Mouse (Mus musculus) spleen, postnatal 14 days (tissue): ENCODE results near the gene Prom1.
"Not testable (repeated sequence)": the region's sequence is repeated elsewhere in the genome, so short reads cannot be mapped to it uniquely, and the experiment has no call there.

Experiments
- DNase-seq, 2 experiments: peaks; one replicate each; pipeline ENCODE4 v3.0.0; 2021 to 2022; ENCODE audit warnings: low spot score in 2 of 2

The Prom1 gene

DNA sequence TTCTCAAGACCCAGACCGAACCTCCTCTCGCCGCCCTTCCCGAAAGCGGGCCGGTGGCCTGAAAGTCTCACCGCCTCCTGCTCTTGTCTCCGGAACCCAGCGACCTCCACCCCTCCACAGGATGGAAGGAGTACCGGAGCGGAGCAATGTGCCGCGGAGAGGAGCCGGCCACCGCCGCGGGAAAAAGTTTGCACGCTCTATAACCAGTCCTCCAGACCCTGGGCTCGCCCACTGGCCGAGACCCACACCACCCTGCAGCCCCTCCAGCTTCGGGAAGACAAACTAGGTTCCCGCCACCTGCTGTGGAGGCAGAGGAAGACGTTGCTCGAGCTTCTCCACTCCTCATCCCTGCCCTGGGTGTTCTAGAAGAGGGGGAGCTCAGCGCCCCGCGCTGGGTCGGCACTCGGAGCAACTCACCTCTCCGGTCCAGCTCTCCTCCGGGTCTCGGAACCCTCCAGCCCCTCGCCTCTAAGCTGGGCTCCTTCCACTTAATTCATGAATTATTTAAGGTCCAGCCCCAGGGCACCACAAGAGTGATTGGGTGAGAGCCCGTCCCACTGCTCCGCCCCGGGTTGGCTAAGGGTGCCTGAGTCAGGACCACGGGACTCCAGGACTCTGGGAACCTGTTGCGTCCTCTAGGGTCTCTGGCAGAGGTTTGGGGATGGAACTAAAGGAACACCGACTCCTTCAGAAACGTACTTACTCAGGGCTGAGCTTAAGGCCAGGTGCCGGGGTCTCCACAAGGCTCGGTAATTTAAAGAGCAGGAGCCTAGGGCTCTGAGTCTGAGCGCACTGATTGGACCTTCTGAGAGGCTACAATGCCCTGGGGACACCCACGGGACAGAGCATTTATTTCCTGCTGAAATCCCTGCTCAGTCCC lies at the start of gene Prom1:
Gene Prom1, minus strand, starts transcription at position 802 of the 880 bp plus-strand sequence.
- DNase-seq, result no peak

DNA sequence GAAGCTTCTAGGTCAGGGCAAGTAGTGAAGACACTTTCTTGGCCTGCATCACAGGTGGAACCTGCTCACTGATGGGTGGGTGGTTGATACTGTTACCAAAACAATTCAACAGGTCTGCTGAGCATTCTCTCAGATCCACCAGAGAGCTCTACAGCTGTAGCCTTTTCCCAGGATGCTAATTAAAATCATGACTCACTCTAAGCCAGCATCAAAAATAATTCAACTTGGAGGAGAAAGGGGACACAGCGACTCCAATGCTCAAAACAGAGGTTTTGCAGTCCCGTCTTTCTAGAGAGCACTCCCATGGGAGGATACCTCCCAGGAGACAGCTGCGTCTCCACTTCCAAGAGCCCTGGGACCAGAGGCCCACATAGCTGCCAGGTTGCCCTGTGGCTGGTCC lies 45.9 kb upstream of the Prom1 start:
- DNase-seq, result no peak

DNA sequence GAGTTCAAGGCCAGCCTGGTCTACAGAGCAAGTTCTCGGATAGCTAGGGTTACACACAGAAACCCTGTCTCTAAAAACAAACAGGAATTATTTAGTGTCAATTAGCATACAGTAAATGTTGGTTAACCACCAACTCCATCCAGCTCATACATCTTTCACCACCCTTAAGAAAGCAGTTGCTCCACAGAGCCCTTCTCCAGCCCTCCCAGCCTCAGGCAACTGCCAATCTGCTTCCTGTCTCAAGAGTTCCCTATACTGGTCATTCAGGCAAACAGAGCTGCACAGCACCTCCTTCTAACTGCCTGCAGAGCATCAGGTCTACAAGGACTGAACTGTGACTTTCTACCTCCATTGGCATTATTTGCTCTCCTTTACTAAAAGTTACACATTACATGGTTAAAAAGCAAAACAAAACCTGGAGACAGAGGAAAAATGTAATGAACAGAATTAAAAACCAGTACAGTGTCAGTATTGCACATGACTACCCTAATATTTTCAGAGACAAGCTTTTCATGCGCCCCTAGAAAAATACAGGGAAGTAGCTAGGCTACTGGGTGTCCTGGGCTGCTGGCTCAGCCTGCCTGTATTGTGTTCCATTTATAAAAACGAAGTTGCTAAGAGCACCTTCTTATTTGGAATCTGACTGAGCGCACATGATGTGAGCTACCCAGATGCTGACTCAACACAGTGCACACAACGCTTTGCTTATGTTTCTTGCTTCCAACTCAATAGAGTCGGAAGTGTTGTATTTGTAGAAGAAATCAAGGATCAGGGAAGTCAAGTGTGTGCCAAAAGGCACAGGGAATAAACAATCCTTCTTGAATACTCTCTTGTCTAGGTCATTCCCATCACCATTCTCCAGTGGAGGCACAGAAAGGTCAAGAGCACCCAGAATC lies 44.9 kb upstream of the Prom1 start:
- no peak for DNase-seq

DNA sequence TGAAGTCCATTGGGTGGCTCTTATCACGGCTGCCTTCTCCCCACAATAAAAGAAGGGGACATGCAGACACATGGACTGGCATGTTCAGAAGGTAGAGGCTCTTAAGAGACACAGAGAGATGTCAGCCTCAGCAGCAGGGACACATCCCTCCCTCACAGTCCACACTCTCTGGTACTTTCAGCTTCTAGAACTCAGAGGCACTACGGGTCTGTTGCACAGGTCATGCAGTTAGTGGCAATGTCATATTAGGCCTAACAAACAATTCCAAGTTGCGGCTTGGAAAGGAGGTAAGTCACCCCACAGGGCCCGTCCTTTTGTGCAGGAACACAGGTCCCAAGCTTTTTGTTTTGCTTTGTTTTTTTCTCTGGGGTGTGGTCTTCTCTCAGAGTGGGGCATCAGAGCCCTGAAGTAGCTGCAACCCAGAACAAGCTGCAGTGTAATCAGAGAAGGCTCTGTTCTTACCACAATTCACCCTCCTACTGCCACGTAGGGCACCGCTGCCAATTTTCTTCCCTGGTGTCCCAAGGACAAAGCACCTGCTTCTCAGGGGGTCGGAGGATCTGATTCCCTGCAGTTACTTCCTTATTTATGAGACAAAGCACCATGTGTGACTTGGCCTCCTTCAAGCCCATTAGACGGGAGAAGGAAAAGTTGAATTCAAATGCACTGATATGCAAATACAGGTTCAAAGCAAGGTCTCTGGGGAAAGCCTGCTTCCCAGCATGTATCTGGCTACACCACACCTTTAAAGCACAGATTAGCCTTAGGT lies 41.8 kb upstream of the Prom1 start:
- DNase-seq, result no peak

DNA sequence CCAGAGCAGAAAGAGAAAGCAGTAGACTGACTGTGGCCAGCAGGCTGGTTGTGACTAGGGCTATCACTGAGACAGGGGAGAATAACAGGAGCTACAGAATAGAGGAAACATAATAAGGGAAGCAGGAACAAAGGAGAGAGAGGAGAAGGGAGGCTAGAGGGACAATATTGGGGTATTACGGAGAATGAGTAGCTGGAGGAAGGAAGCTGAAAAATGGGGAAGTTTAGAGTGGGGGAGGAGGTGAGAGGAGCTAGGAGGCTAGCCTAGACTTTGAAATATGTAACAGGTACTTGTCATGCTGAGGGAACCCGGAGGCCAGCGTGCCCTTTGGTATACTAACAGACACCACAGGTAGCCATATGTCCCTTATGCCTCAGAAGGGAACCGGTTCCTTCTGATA lies 25.7 kb upstream of the Prom1 start:
- no peak for DNase-seq

DNA sequence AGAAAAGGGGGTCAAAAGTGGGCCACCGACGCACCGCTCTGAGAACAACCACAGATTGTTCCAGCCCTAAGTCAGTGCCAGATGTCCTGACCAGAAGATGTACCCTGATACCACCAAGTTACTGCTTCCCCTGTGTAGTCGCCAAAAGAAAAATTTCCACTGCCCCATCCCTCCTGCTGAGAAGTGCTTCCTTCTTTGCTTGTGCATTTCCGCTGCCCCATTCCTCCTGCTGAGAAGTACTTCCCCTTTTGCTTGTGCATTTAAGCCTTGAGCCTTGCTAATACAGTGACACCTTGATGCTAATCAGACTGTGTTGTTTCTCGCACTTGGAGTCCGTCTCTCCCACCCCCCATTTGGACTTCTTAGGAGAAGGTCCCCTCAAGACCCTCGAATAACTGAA lies 24.7 kb upstream of the Prom1 start:
- not testable (repeated sequence) for DNase-seq

DNA sequence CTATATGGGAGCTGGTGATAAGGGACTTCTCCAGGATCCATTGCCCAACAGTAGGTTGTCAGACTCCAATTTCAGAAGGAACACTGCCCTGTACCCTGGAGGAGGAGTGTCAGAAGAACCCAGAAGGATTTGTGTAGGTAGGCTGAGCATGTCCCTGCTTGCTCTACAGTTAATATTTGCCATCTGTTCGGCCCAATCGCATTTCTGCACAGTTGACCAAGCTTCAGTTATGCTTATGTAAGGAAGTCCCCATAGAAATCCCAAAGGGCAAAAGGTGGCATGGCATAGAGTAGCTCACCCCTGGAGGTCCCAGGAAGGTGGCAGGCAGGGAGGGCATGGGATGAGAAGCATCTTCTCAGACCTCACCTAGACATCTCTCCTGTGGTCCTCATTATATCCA lies 19.6 kb upstream of the Prom1 start:
- DNase-seq, result no peak

DNA sequence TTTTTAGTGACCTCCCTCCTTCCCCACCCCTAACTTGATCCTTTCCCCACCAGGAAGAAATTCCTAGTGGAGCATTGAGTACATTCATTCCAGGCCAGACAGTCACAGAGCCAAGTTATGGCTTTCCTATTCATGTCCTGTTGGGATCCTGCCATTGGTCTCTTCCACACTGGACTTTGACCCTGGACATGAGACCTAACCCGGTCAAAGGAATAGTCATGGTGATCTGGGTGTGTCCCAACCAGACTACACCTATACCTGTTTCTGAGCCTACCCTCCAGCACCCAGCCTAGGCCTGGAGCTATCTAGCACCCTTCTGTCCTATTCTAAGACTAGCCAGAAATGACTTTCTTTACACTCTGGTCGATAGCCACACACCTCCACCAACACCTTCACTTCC lies 11.3 kb upstream of the Prom1 start:
- DNase-seq, result no peak

DNA sequence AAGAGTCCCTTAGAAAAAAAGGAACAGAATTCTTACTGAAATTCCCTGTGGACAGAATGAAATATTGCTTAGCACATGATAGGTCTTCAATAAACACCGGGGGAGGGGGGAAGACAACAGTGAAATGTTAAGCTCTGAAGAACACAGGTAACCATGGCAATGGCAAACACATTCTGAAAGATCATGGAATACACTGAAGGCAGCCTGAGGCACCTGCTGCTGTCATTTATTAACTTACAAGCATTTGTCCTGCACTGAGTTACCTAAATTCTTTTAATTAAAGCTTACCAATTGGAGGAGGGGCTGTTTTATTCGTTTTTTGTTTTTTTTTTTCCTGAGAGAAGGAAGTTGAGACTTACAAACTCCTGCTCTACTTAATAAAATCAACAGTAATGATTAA lies 7.3 kb upstream of the Prom1 start:
- DNase-seq, result no peak

DNA sequence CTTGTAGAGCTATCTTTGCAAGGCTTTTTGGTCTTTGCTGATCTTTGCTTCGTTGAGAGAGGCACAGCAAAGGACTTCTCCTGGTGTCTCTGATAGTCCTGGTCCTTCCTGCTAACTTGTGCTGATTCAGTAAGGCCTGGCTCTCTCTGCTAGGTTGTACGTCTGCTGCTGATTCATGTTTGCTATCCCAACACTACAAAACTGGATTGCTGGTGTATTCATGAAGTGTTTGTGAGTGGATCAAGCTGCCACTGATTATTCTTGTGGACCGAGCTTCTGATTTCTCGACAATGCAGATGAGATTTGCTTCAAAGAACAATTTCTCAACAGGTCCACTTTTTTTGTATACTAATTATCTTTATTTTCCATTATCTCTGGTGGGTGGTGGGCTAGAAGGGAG lies 6.3 kb upstream of the Prom1 start:
- no peak for DNase-seq

DNA sequence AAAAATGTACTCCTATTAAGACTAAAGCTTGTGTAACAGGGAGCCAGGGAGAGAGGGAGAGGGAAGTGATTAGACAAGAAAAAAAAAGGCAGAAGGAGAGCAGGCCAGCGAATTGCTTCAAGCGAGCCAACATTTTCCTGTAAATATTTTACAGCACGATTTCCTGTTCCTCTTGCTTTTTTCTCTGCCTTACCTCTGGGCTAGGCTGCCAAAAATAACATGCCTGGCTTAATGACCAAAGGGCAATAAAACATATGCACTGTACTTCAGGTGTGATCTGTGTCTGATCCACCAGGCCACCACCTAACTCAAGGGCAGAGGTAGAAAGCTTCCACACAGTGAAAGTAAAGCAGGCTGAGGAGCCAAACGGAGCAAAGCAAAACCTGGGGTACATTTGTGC lies 3.4 kb upstream of the Prom1 start:
- DNase-seq, result no peak

DNA sequence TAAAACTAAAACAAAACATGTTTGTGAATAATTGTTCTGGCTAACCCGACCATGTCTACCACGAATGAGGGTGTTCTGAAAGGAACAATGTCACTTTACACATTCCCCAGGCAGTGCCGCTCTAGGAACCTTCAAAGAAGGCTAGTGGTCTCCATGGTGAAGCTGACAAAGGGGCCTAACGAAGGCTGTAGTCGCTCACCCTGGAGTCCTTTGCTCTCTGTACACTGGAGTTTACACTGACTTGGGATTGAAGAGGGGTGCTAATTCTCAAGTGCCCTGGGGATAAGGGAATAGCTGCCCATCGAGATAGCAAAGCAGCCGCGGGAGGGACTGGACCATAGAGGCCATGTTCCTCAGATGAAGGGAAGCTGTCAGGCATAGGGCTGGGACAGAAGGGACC lies 2.9 kb upstream of the Prom1 start:
- no peak for DNase-seq

DNA sequence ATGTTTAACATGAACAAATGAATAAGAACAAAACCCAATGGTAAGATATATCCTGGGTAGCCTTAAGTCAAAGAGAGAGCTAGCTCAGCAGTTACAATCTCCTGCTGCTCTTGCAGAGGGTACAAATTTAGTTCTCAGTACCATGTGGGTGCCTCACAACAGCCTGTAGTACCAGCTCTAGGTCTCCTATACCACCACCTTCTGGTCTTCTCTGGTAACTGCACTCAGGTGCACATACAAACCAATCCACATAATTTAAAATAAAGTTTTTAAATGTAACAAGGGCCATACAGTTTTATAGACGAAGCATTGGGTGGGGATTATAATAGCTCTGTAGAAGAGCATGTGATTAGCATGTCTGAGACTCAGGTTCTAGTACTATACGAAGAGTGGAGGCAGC lies 2.3 kb upstream of the Prom1 start:
- no peak for DNase-seq

DNA sequence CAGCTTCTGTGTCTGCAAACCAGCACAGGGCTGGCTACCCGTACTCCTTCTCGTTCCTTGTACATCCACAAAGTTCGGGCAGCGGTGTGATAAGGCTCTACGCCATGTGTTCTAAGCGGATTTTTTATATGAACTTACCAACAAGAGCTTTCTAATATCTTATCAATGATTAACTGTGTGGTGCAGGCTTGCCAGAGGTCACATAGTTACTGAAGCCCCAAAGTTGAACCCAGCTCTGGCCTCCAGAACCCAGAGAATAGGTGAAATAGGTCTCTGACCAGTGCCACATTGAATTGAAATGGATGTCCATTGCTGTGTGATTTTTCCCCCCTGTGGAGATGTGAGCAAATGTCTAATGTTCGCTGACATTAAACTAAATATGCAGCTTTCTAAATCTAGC lies 1.3 kb upstream of the Prom1 start:
- DNase-seq, result no peak

DNA sequence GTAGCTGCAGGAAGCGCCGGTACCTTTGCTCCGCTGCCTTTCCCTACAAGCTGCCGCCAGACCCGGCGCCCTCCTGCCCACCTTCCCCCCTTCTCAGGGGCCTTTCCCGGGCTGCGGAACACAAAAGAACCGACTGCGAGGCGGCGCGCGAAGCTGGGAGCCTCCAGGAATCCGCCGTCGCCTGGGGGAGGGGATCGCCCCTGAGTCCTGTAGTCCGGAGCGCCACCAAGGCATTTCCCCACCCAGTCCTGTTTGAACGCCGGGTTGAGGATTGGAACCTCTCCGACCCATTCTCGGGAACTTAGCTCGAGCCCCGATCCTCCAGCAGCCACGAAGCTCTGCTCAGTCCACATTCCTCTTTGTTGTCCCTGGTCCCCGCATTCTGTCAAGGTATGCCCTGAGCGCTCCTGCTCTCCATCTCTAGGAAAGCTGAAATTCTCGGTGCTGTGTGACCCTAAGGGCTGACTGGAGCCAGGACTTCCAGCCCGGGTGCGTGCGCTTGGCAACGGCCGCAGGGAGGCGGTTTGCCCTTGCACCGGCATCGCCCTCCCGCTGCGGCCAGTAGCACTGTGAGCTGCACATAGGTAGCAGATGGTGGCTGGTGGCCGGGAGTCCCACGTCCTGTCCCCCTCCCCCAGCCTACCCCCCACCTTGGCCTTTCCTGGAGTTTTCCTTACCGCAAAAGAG lies 1.1 kb downstream of the Prom1 start:
- DNase-seq, result no peak

DNA sequence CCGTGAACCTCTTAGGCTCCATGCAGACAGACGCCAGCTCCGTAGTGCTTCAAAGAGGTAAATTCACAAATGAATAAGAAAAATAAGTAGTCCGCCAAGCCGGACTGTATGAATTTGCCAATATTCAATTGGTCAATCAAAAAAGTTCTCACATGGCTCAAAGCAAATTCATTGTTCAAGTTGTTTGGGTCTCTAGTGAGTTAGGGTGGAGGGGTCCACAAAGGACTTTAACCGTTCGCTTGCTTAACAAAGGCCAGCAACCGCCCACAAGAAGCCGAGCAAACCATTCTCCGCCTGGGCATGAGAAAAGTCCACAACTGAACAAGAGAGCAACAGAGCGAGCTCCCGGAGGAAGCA lies 1.7 kb downstream of the Prom1 start:
- no peak for DNase-seq

DNA sequence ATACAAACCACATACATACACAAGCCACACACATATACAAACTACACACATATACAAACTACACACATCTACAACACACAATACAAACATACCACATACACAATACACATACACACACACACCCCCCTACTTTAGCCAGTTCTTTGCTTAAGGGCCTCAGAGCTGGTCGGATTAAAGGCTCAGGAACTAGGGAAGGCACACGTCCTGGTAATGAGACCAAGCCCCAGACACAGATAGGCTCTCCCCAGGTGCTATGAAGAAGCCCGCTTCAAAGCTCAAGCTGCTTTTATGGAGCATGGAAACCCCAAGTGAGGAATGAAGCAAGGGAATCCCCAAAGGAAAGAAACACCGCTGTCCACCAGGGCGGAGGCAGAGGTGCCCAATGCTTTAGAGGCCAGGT lies 4.8 kb downstream of the Prom1 start:
- DNase-seq, result no peak

DNA sequence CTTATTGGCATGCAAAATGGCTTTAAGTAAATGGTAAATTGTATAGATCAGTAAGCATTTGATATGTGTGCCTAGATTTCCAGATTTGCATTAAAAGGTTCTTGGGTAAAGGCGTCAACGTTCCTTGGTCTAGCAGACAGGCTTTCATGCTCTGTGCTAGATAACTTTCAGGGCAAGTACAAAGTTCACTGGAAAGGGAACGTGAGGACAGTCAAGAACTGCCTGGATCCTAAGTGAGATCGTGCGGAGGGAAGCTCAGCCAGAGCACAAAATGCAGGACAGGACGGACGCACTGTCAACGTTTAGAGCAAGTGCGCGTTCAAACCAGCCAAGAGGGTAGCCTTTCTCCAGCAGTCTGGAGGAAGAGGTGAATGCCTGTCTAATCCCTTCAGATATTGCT lies 5.7 kb downstream of the Prom1 start:
- DNase-seq, result no peak

DNA sequence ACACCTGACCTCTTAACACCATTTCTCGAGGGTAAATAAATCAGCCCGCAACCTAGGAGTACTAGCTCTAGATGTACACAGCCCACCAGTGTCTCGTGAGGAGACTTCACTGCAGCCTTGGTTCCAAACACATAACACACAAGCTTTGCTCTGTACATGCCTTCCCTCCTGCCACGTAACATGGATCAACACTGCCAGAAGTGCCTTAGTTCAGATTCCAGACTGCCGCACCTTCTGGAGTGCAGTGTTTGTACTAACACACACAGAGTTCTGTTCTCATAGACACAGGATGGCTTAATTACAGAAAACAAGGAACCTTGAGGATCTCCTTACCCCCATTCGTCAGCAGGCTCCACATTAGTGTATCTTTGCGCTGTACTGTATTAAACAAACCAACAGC lies 6.1 kb downstream of the Prom1 start:
- DNase-seq, result no peak

DNA sequence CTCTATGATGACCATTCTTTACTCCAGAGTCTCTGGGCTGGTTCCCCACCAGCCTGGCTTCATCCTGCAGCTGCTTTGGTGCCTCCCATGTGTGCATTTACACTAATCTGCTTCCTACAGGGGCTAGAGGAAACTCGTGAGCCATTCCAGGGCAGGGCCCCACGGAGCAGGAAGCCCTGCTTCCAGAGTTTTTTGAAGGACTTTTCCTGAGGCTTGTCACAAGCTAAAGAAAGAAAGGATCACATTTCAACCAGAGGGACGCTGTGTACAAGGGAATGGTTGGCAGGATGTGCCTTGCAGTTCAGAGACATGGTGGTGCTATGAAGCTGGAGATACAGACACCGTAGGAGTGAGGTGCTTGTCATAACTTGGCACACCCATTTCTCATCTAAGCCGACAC lies 14.8 kb downstream of the Prom1 start:
- DNase-seq, result no peak

DNA sequence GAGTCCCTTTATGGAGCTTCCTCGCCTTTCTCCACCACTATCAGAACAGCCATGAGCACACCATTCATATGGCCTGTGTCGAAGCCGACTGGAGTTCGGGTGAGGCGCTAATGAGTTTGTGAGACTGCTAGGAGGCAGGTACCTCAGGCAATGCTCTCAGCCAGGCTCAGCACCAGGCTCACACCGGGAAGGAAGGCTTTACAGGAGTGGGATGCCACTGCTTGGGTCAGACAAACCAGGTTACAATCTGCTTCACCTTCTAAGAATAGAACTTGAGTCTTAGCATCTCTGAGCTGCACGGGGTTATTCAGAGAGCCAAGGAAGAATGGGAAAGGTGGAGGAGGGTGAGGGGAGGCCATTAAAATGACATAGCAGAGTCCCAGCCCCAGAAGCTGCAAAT lies 16.0 kb downstream of the Prom1 start:
- DNase-seq, result no peak

DNA sequence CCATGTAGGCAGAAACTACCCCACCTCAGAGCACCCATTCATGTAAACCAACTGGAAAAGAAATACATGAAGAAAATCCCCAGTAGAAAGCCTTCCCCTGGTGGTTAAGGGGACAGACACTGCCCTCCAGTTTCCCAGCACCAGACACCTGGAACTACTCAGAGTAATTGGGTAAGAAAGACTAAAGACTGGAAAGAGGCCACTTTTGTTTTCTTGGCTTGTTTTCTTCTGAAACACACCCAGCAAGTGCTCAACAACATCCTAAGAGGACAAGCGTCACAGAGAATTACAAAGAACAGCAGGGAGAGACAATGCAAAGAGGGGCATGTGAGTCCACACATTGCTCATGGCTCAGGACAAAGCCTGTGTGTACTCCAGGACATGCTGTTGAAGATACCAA lies 20.7 kb downstream of the Prom1 start:
- DNase-seq, result no peak
